Mouse (Mus musculus): ENCODE results near the gene Gm20517.
A peak's percentile ranks its signal among the peaks of the same experiment; 100 is the strongest.
"Not testable (repeated sequence)": the region's sequence is repeated elsewhere in the genome, so short reads cannot be mapped to it uniquely, and the experiment has no call there.

The Gm20517 gene

GRCm38 (mm10) chr17:47596839-47597164 is 14.6 kb upstream of the Gm20517 start:
- DNase-seq (ENCODE audit: low spot score) = no peak

- no peak for DNase-seq (ENCODE audit: low spot score)
Observed at GRCm38 (mm10) chr17:47597261-47597660, 14.1 kb upstream of the Gm20517 start.

GRCm38 (mm10) chr17:47597838-47598579 is 13.4 kb upstream of the Gm20517 start:
- no peak for DNase-seq (ENCODE audit: low spot score)

- not testable (repeated sequence) for DNase-seq (ENCODE audit: low spot score)
Observed at GRCm38 (mm10) chr17:47598580-47599304, 12.6 kb upstream of the Gm20517 start.

- peak; percentile 60 for DNase-seq (ENCODE audit: low spot score)
Observed at GRCm38 (mm10) chr17:47599511-47600297, 11.7 kb upstream of the Gm20517 start.

- DNase-seq (ENCODE audit: low spot score) = no peak
Observed at GRCm38 (mm10) chr17:47600601-47601388, 10.6 kb upstream of the Gm20517 start.

- no peak for DNase-seq (ENCODE audit: low spot score)
Observed at GRCm38 (mm10) chr17:47601389-47601755, 10.0 kb upstream of the Gm20517 start.

- DNase-seq (ENCODE audit: low spot score) = no peak
Observed at GRCm38 (mm10) chr17:47602289-47602688, 9.1 kb upstream of the Gm20517 start.

- no peak for DNase-seq (ENCODE audit: low spot score)
Observed at GRCm38 (mm10) chr17:47606220-47606619, 5.2 kb upstream of the Gm20517 start.

- no peak for DNase-seq (ENCODE audit: low spot score)
Observed at GRCm38 (mm10) chr17:47609182-47609581, 2.2 kb upstream of the Gm20517 start.

- no peak for DNase-seq (ENCODE audit: low spot score)
Observed at GRCm38 (mm10) chr17:47611661-47611982, 233 bp downstream of the Gm20517 start.

- peak; percentile 46 for DNase-seq (ENCODE audit: low spot score)
Observed at GRCm38 (mm10) chr17:47614018-47614417, 2.6 kb downstream of the Gm20517 start.

- no peak for DNase-seq (ENCODE audit: low spot score)
Observed at GRCm38 (mm10) chr17:47616119-47616518, 4.7 kb downstream of the Gm20517 start.

GRCm38 (mm10) chr17:47616652-47617051 is 5.3 kb downstream of the Gm20517 start:
- no peak for DNase-seq (ENCODE audit: low spot score)

GRCm38 (mm10) chr17:47617605-47618307 is 6.4 kb downstream of the Gm20517 start:
- no peak for DNase-seq (ENCODE audit: low spot score)

GRCm38 (mm10) chr17:47618556-47619311 is 7.3 kb downstream of the Gm20517 start:
- no peak for DNase-seq (ENCODE audit: low spot score)

- DNase-seq (ENCODE audit: low spot score) = no peak
Observed at GRCm38 (mm10) chr17:47622912-47623554, 11.6 kb downstream of the Gm20517 start.

- DNase-seq (ENCODE audit: low spot score) = not testable (repeated sequence)
Observed at GRCm38 (mm10) chr17:47624572-47624971, 13.2 kb downstream of the Gm20517 start.

- DNase-seq (ENCODE audit: low spot score) = no peak
Observed at GRCm38 (mm10) chr17:47625088-47625487, 13.7 kb downstream of the Gm20517 start.

GRCm38 (mm10) chr17:47626031-47626430 is 14.6 kb downstream of the Gm20517 start:
- DNase-seq (ENCODE audit: low spot score) = peak; percentile 17

Measured in lung, postnatal 25 days (tissue).